Mouse (Mus musculus) NIH3T3 (cell line): Measurements from ENCODE around the gene Lcn11.
"Not testable (repeated sequence)": the region's sequence is repeated elsewhere in the genome, so short reads cannot be mapped to it uniquely, and the experiment has no call there.

Experiments used
- DNase-seq: peaks from one replicate; pipeline ENCODE4 v3.0.0-alpha.2; 2012; ENCODE audit warnings: low read depth

Gene Lcn11

GRCm38 (mm10) chr2:25776717-25777116, at the start of gene Lcn11:
Gene Lcn11 (plus strand): TSS chr2:25777017.
- no peak for DNase-seq

GRCm38 (mm10) chr2:25733199-25733930, 43.5 kb upstream of the Lcn11 start:
- DNase-seq: no peak

- DNase-seq: not testable (repeated sequence)
Observed at GRCm38 (mm10) chr2:25736709-25737108, 40.1 kb upstream of the Lcn11 start, which contains the start of gene Obp2b. Gene Obp2b (plus strand): TSS chr2:25737009.

- DNase-seq: no peak
Observed at GRCm38 (mm10) chr2:25741671-25742070, 35.1 kb upstream of the Lcn11 start.

- no peak for DNase-seq
Observed at GRCm38 (mm10) chr2:25754201-25754600, 22.6 kb upstream of the Lcn11 start.

DNA sequence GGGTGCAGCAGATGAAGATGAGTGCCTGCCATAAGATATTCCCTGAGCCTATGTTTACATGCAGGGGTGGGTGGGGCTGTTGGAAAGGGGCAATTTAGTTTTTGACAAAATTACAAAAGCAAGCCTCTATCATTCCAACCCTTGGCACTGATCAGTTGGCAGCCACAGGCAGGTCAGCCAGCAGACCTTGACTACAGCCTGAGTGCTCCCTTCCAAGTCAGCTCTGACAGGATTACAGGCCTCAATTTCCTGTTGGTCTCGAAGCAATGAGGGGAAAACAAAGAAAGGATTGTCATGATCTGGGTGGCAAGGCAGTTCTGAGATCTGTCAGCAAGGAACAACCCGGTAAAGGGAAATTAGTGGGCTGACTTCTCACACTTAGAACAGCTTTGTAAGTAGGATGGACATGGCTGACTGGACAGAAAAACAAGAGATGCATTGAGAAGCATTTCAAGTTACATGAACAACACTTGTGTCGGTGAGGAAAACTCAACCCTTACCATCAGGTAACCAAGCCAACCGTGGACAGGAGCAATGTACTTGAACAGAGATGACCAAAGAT, 18.7 kb upstream of the Lcn11 start:
- DNase-seq: no peak

DNA sequence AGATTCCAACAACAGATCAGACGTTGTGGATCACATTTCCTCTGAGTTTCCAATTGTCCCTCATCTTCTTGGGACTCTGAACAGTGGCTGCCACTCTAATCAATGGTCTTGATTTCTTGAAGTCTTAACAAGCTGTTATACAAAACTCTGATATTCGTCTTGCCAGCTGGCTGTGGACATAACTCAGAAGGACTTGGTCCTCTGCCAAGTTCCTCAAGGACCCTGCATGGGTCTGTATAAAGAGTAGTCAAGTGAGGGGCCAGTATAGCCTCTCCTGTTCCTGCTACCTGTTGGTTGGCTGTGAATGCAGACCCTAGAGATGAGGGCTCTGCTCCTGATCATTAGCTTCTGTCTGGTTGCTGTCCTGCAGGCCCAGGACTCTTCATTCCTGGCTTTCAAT, 11.5 kb upstream of the Lcn11 start, which contains the start of gene Lcn3:
Gene Lcn3, plus strand, starts transcription at position 301 of the 400 bp plus-strand sequence.
- no peak for DNase-seq

GRCm38 (mm10) chr2:25767764-25768163, 9.1 kb upstream of the Lcn11 start:
- DNase-seq: no peak

GRCm38 (mm10) chr2:25773507-25773906, 3.3 kb upstream of the Lcn11 start:
- DNase-seq: no peak

- no peak for DNase-seq
Observed at GRCm38 (mm10) chr2:25774640-25775039, 2.2 kb upstream of the Lcn11 start.

GRCm38 (mm10) chr2:25775991-25776390, 826 bp upstream of the Lcn11 start:
- no peak for DNase-seq

DNA sequence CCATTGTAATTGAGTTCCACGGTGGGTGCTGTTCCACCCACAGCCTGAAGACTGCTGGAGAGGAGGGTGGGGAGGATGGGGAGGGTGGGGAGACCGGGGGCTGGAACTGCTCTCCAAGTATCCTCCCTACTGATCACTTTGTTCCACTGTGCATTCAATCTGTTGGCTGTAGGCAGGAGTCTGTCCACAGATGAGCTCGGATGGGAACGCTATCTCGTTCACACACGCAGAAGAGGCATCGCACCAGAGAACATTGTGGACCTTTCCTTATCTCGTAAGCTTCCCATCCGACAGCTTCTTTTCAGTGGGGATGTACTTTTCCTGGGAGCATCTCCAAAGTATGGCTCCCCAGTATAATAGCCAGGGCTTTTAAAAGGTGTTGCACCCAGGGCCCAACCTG, 2.3 kb downstream of the Lcn11 start:
- DNase-seq: no peak

DNA sequence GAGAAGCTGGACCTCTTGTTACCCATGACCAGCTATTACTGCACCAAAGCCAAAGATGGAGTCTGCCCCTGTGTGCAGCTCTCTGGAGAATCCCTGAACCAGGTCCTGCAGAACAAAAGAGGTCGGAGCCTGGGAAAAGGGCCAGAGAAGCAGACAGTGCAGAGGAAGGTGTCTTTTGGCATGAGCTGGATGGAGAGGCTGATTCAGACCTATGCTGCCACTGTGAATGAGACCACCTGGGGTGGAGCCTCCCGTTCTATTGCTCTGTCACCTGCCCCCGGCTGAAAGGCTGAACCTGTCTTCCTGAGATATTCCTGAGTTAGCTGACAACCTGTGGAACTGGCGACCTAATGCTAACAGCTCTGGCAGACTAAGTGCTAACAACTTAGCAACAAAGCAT, 4.1 kb downstream of the Lcn11 start:
- no peak for DNase-seq

GRCm38 (mm10) chr2:25781957-25782356, 5.1 kb downstream of the Lcn11 start, which contains the start of gene Gm13539:
Gene Gm13539 (plus strand): TSS chr2:25782257.
- no peak for DNase-seq

DNA sequence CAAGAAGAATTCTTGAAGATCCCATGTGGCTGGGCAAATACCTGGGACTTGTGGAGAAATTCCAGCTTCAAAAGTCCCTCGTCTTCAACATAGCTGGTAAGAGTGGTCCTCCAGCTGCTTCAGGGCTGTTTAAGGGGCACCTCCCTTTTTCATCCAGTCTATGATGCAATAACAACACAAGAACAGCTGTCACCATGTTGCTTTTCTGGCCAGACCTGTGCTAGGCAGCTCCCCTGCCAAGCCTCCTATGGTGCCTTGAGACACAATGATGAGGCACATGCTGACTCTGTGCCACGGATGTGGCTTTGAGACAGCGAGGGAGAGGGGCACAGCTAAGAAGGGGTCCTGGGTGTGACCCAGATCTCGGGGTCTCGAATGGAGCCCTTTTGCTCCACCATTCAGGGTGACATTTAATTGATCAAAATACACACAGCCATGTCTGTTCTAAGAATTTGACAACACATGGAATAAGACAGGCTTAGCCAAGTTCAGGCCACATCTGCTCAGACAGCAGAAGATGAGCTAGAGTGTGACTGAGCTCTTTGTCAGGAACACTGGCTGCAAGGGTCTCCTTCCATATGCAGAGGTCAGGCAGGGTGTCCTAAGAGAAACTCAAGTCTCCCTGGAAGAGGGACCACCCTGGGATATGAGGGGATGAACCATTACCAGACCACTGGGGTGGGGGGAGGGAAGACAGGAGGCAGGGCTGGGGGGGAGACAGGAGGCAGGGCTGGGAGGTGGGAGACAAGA, 8.9 kb downstream of the Lcn11 start:
- DNase-seq: no peak

- no peak for DNase-seq
Observed at GRCm38 (mm10) chr2:25789092-25789491, 12.3 kb downstream of the Lcn11 start.

GRCm38 (mm10) chr2:25797635-25798034, 20.8 kb downstream of the Lcn11 start:
- no peak for DNase-seq

GRCm38 (mm10) chr2:25798065-25798464, 21.2 kb downstream of the Lcn11 start:
- no peak for DNase-seq

DNA sequence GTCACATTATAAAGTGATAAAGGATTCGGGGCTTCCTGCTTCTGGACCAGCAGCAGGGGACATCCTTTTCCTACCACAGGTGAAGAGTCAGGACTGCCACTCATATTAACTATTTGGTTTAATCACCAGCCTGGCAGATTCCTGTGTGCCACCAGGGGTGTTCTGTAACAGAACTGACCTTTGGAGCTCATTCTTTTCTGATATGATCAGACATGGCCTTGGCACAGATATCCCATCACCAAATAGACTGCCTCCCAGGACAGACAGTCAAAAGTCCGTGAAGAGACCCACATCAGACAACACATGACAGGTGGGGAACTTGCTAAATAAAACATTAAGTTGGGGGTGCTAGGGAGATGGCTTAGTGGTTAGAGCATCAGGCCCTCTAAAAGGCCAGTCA, 34.9 kb downstream of the Lcn11 start:
- no peak for DNase-seq

GRCm38 (mm10) chr2:25813364-25813763, 36.5 kb downstream of the Lcn11 start:
- no peak for DNase-seq

GRCm38 (mm10) chr2:25815748-25816147, 38.9 kb downstream of the Lcn11 start, which contains the start of gene Glt6d1:
Gene Glt6d1 (minus strand): TSS chr2:25815848.
- DNase-seq: not testable (repeated sequence)

DNA sequence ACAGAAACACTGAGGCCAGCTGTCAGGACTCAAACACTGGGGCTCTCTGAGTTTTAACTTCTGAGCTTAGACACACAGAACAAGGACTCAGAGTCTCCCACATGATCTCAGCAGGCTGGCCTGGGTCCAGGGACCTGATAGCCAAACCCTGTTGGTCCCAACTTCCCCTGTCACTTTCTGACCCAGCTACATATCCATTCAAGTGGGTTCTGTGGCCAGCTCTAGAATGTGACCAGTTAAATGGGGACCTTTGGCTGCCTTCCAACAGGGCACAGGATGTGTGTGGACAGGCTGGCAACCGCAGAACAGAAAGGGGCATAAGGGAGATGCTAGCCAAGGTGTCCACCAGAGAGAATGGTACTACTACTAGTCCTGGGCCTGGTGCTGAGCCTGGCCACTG, 46.0 kb downstream of the Lcn11 start, which contains the start of gene Lcn9:
Gene Lcn9, plus strand, starts transcription at position 348 of the 400 bp plus-strand sequence.
- no peak for DNase-seq

DNA sequence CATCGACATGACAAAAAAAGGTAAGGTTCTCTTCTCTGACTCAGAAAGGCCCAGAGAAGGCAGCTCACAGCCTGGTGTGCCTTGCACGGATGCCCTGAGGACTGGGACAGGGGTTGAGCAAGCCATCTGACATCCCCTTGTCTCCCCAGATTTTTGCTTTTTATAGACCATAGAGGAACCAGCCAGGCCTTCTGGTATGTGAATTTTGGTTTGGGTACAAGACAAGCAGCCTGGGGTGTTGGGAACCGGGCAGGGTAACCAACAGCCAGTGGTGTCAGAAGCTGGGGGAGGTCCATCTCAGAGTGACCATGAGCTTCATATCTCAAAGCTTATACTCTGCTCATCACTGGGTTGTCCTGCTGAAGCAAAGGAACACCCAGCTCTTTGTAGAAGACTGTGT, 47.9 kb downstream of the Lcn11 start:
- no peak for DNase-seq
